Comparison of ENCODE assay signal across 21 mouse cellular contexts in the genomic region with DNA sequence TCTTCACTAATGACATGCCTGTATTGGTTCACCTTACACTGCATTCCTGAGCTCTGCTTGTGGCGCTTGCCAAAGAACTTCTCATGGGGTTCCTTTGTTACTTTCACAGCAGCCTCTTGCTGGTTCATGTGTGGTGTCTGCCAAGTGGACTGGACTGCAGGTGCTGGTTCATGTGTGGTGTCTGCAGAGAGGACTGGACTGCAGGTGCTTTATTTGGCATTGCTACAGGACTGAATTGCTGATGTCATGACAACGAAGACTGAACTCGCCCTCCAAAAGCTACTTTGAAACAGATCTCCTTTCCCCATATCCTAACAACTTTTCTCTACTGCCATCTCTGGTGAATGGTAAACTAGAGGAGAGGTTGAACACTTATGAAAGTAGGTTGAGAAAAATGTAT.
"Had no signal": no experiment of that assay in that cellular context is flagged by ENCODE, and none has a peak within 500 bp of the region (broad histone marks: within the 10 kb centered on the region; RNA-seq: fewer than 3 reads in every experiment).

No protein-coding gene starts in this region.

- H3K27me3 ChIP-seq: lung, embryonic 15.5 days; midbrain, embryonic 13.5 days; midbrain, embryonic 15.5 days; neural tube, embryonic 13.5 days; neural tube, embryonic 15.5 days had no signal

- ATAC-seq: lung, postnatal 0 days; midbrain, embryonic 13.5 days; midbrain, embryonic 15.5 days had no signal

- H3K9ac ChIP-seq: lung, embryonic 15.5 days; midbrain, embryonic 13.5 days; midbrain, embryonic 15.5 days; neural tube, embryonic 13.5 days; neural tube, embryonic 15.5 days had no signal

- H3K9me3 ChIP-seq: lung, embryonic 15.5 days; megakaryocyte, embryonic 14.5 days; midbrain, embryonic 15.5 days; neural tube, embryonic 13.5 days; neural tube, embryonic 15.5 days had no signal

- H3K4me2 ChIP-seq: lung, embryonic 15.5 days; midbrain, embryonic 11.5 days; midbrain, embryonic 13.5 days; midbrain, embryonic 15.5 days; neural tube, embryonic 13.5 days; neural tube, embryonic 15.5 days had no signal

- H3K27ac ChIP-seq: lung, embryonic 15.5 days; macrophage; midbrain, embryonic 13.5 days; midbrain, embryonic 15.5 days; neural tube, embryonic 13.5 days; neural tube, embryonic 15.5 days had no signal

- H3K36me3 ChIP-seq: lung, embryonic 15.5 days; midbrain, embryonic 15.5 days; neural tube, embryonic 15.5 days had no signal

- H3K4me3 ChIP-seq: lung, embryonic 15.5 days; megakaryocyte, embryonic 14.5 days; midbrain, embryonic 13.5 days; midbrain, embryonic 15.5 days; myocyte; neural tube, embryonic 13.5 days; neural tube, embryonic 15.5 days had no signal

- DNase-seq: lung, adult 2 months; lung, postnatal 14 days; lung, postnatal 36 days; retina, postnatal 1 day; right cerebral cortex, adult 18-20 months; right cerebral cortex, postnatal 25 days; right cerebral cortex, postnatal 4 days; spleen, adult 18-20 months; thymus, adult 18-20 months; thymus, postnatal 14 days; thymus, postnatal 36 days had no signal

- H3K4me1 ChIP-seq: lung, embryonic 15.5 days; megakaryocyte, embryonic 14.5 days; midbrain, embryonic 13.5 days; midbrain, embryonic 15.5 days; neural tube, embryonic 13.5 days; neural tube, embryonic 15.5 days had no signal
